Mouse (Mus musculus) c-Kit-positive CD71-positive TER-119-positive erythroid progenitor cells, embryonic 14.5 days (primary cell): Measurements from ENCODE around the gene Atp2b4.

Experiments
- DNase-seq: peaks from one replicate; pipeline ENCODE4 v3.0.0-alpha.2; 2013; ENCODE audit warnings: low spot score

Gene Atp2b4

GRCm38 (mm10) chr1:133800948-133801393, at the start of gene Atp2b4:
Gene Atp2b4 (minus strand): TSS chr1:133801041.
- DNase-seq = peak; percentile 97

GRCm38 (mm10) chr1:133844734-133845133, 43.9 kb upstream of the Atp2b4 start:
- DNase-seq = no peak

GRCm38 (mm10) chr1:133843900-133844299, 43.1 kb upstream of the Atp2b4 start:
- DNase-seq = no peak

GRCm38 (mm10) chr1:133843370-133843769, 42.5 kb upstream of the Atp2b4 start:
- DNase-seq = no peak

- DNase-seq = no peak
Measured at GRCm38 (mm10) chr1:133842074-133842725, 41.4 kb upstream of the Atp2b4 start.

GRCm38 (mm10) chr1:133841171-133841926, 40.5 kb upstream of the Atp2b4 start:
- DNase-seq = no peak

- DNase-seq = no peak
Measured at GRCm38 (mm10) chr1:133840530-133840929, 39.7 kb upstream of the Atp2b4 start.

GRCm38 (mm10) chr1:133834309-133834708, 33.5 kb upstream of the Atp2b4 start:
- DNase-seq = no peak

- DNase-seq = no peak
Measured at GRCm38 (mm10) chr1:133832781-133833180, 31.9 kb upstream of the Atp2b4 start.

GRCm38 (mm10) chr1:133826193-133826592, 25.4 kb upstream of the Atp2b4 start:
- no peak for DNase-seq

GRCm38 (mm10) chr1:133825543-133825942, 24.7 kb upstream of the Atp2b4 start:
- peak; percentile 97 for DNase-seq

- no peak for DNase-seq
Measured at GRCm38 (mm10) chr1:133825140-133825539, 24.3 kb upstream of the Atp2b4 start.

GRCm38 (mm10) chr1:133821144-133821543, 20.3 kb upstream of the Atp2b4 start:
- DNase-seq = no peak

GRCm38 (mm10) chr1:133820100-133820499, 19.3 kb upstream of the Atp2b4 start:
- no peak for DNase-seq

GRCm38 (mm10) chr1:133818531-133818930, 17.7 kb upstream of the Atp2b4 start:
- no peak for DNase-seq

GRCm38 (mm10) chr1:133815747-133816491, 15.1 kb upstream of the Atp2b4 start:
- DNase-seq = peak; percentile 66

- no peak for DNase-seq
Measured at GRCm38 (mm10) chr1:133809376-133809775, 8.5 kb upstream of the Atp2b4 start.

- DNase-seq = no peak
Measured at GRCm38 (mm10) chr1:133808020-133808419, 7.2 kb upstream of the Atp2b4 start.

- DNase-seq = no peak
Measured at GRCm38 (mm10) chr1:133801743-133802142, 902 bp upstream of the Atp2b4 start.

- DNase-seq = no peak
Measured at GRCm38 (mm10) chr1:133800512-133800911, 329 bp downstream of the Atp2b4 start.

- peak; percentile 69 for DNase-seq
Measured at GRCm38 (mm10) chr1:133799686-133800445, 975 bp downstream of the Atp2b4 start.

GRCm38 (mm10) chr1:133798821-133799415, 1.9 kb downstream of the Atp2b4 start:
- no peak for DNase-seq
